Mouse (Mus musculus) kidney, postnatal 4 days (tissue): ENCODE measurements around the gene Rab11b.
A peak's percentile ranks its signal among the peaks of the same experiment; 100 is the strongest.
"Not testable (repeated sequence)": the region's sequence is repeated elsewhere in the genome, so short reads cannot be mapped to it uniquely, and the experiment has no call there.

Source experiments
- DNase-seq, 2 experiments: peaks; one replicate each; pipeline ENCODE4 v3.0.0; 2021; ENCODE audit warnings: mixed read lengths in 2 of 2

Gene Rab11b

GRCm38 (mm10) chr17:33771617-33772016, 11.3 kb upstream of the Rab11b start:
- DNase-seq, result no peak

- DNase-seq, result no peak
Measured at GRCm38 (mm10) chr17:33766389-33766788, 6.1 kb upstream of the Rab11b start.

- DNase-seq, result peak; percentile 99
Measured at GRCm38 (mm10) chr17:33759767-33760254, 519 bp downstream of the Rab11b start.

GRCm38 (mm10) chr17:33757231-33757630, 3.1 kb downstream of the Rab11b start:
- peak; percentile 42 to 56 for DNase-seq

GRCm38 (mm10) chr17:33756108-33756790, 4.1 kb downstream of the Rab11b start:
- no peak for DNase-seq

GRCm38 (mm10) chr17:33755418-33756107, 4.8 kb downstream of the Rab11b start:
- peak in 1 of 2 experiments; percentile 30 for DNase-seq

GRCm38 (mm10) chr17:33754656-33755055, 5.7 kb downstream of the Rab11b start:
- no peak for DNase-seq

- no peak for DNase-seq
Measured at GRCm38 (mm10) chr17:33752297-33752696, 8.0 kb downstream of the Rab11b start.

- no peak for DNase-seq
Measured at GRCm38 (mm10) chr17:33751181-33751580, 9.1 kb downstream of the Rab11b start.

GRCm38 (mm10) chr17:33749451-33749850, 10.9 kb downstream of the Rab11b start:
- DNase-seq, result no peak

GRCm38 (mm10) chr17:33746011-33746410, 14.3 kb downstream of the Rab11b start:
- DNase-seq, result peak; percentile 41 to 53

- DNase-seq, result no peak
Measured at GRCm38 (mm10) chr17:33744686-33745384, 15.5 kb downstream of the Rab11b start.

- no peak for DNase-seq
Measured at GRCm38 (mm10) chr17:33742420-33742819, 17.9 kb downstream of the Rab11b start.

- not testable (repeated sequence) for DNase-seq
Measured at GRCm38 (mm10) chr17:33733526-33733925, 26.8 kb downstream of the Rab11b start.

- peak in 1 of 2 experiments; percentile 31 for DNase-seq
Measured at GRCm38 (mm10) chr17:33732556-33733083, 27.7 kb downstream of the Rab11b start.

GRCm38 (mm10) chr17:33729215-33729614, 31.1 kb downstream of the Rab11b start:
- DNase-seq, result no peak

- no peak for DNase-seq
Measured at GRCm38 (mm10) chr17:33728396-33728795, 31.9 kb downstream of the Rab11b start.

GRCm38 (mm10) chr17:33719736-33720378, 40.5 kb downstream of the Rab11b start:
- DNase-seq, result no peak

- no peak for DNase-seq
Measured at GRCm38 (mm10) chr17:33718944-33719725, 41.2 kb downstream of the Rab11b start.

- peak; percentile 99 for DNase-seq
Measured at GRCm38 (mm10) chr17:33718384-33718881, 41.9 kb downstream of the Rab11b start, which contains the start of gene March2. Gene March2, minus strand, starts transcription at chr17:33718670.

- DNase-seq, result no peak
Measured at GRCm38 (mm10) chr17:33717982-33718381, 42.3 kb downstream of the Rab11b start.

- DNase-seq, result no peak
Measured at GRCm38 (mm10) chr17:33717246-33717645, 43.1 kb downstream of the Rab11b start.
